21 mouse cellular contexts compared by ENCODE assay signal in the genomic region with DNA sequence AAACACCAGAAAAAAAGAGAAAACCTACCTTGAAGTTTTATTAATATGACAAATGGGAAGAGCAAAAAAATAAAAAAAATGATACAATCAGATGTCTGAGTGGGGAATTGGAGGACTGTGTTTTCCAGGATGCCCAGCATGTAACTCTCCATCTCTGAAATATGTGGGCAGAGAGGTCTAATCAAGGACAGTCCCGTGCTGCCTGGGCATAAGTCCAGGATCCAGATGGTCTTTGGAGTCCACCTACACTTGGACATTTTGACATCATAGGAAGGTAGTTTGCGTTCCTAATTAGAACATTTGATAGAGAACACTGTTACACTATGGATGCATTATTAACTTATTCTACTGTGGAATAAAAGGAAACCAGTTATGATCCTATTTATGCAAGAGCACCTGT. TPM values are rescaled to one million over a fixed set of nuclear protein-coding genes. Genes with fewer than 3 reads are reported as not detected.
A peak's percentile ranks its signal among the peaks of the same experiment; 100 is the strongest.
DNase-seq lines count a peak whose midpoint lies in the region; ATAC-seq and TF ChIP-seq lines count a peak whose summit lies in the region.
"Had no signal": no experiment of that assay in that cellular context is flagged by ENCODE, and none has a peak within 500 bp of the region (broad histone marks: within the 10 kb centered on the region; RNA-seq: fewer than 3 reads in every experiment).

No protein-coding gene starts in this region.

- no peaks in the 10 kb centered on the region for H3K27me3 ChIP-seq in hindbrain, postnatal 0 days (ENCODE audit: insufficient read depth, low read length)
- H3K27me3 ChIP-seq in hindbrain, embryonic 13.5 days, result peaks cover 21% of the 10 kb centered on the region; the same call in 1 of the 2 replicates
- no peaks in the 10 kb centered on the region for H3K27me3 ChIP-seq in midbrain, postnatal 0 days (ENCODE audit: insufficient read depth, low read length)
- peaks cover 12% of the 10 kb centered on the region; the same call in 1 of the 2 replicates for H3K27me3 ChIP-seq in midbrain, embryonic 13.5 days
- H3K27me3 ChIP-seq: forebrain, embryonic 12.5 days had no signal

- no peaks in the 10 kb centered on the region for H3K36me3 ChIP-seq in hindbrain, postnatal 0 days (ENCODE audit: insufficient read depth, low read length)
- H3K36me3 ChIP-seq in hindbrain, embryonic 13.5 days, result no peaks in the 10 kb centered on the region
- no peaks in the 10 kb centered on the region for H3K36me3 ChIP-seq in midbrain, postnatal 0 days (ENCODE audit: insufficient read depth, low read length)
- H3K36me3 ChIP-seq in midbrain, embryonic 13.5 days, result no peaks in the 10 kb centered on the region
- H3K36me3 ChIP-seq: embryonic facial prominence, embryonic 13.5 days; embryonic facial prominence, embryonic 15.5 days; forebrain, embryonic 10.5 days; forebrain, embryonic 12.5 days had no signal

- TF ChIP-seq CTCF in hindbrain, postnatal 0 days (IDR thresholded peaks at IDR 0.05; ENCODE audit: low read depth), result no peak
- TF ChIP-seq CTCF in midbrain, postnatal 0 days (IDR thresholded peaks at IDR 0.05), result no peak

- peak; percentile 44 to 52 for DNase-seq in cerebellum, postnatal 14 days
- DNase-seq in cerebellum, adult 9-11 months, result no peak
- DNase-seq in hindbrain, postnatal 0 days (ENCODE audit: low spot score), result peak; percentile 32
- DNase-seq in midbrain, postnatal 0 days (ENCODE audit: low spot score), result peak; percentile 37
- DNase-seq: adrenal gland, adult 2 months; adrenal gland, postnatal 10 days; adrenal gland, postnatal 25 days; cerebellum, adult 11-12 months; cerebellum, postnatal 36 days had no signal

- no peak for ATAC-seq in hindbrain, postnatal 0 days
- no peak for ATAC-seq in hindbrain, embryonic 13.5 days (ENCODE audit: low FRiP score)
- ATAC-seq in midbrain, postnatal 0 days (ENCODE audit: low FRiP score), result no peak
- no peak for ATAC-seq in midbrain, embryonic 13.5 days

- H3K4me3 ChIP-seq in hindbrain, postnatal 0 days (ENCODE audit: low read length), result no peak overlapping the region
- no peak overlapping the region for H3K4me3 ChIP-seq in hindbrain, embryonic 13.5 days
- no peak overlapping the region for H3K4me3 ChIP-seq in midbrain, postnatal 0 days (ENCODE audit: low read depth, low read length)
- no peak overlapping the region for H3K4me3 ChIP-seq in midbrain, embryonic 13.5 days (replicated peaks)
- H3K4me3 ChIP-seq: embryonic facial prominence, embryonic 13.5 days; embryonic facial prominence, embryonic 15.5 days; erythroblast, embryonic 14.5 days; forebrain, embryonic 10.5 days; forebrain, embryonic 12.5 days had no signal

- H3K9me3 ChIP-seq in hindbrain, postnatal 0 days (ENCODE audit: low read length), result no peaks in the 10 kb centered on the region
- no peaks in the 10 kb centered on the region for H3K9me3 ChIP-seq in hindbrain, embryonic 13.5 days
- no peaks in the 10 kb centered on the region for H3K9me3 ChIP-seq in midbrain, postnatal 0 days (ENCODE audit: low read length)
- H3K9me3 ChIP-seq in midbrain, embryonic 13.5 days, result no peaks in the 10 kb centered on the region
- H3K9me3 ChIP-seq: embryonic facial prominence, embryonic 13.5 days; embryonic facial prominence, embryonic 15.5 days; forebrain, embryonic 10.5 days; forebrain, embryonic 12.5 days had no signal

- H3K27ac ChIP-seq in hindbrain, postnatal 0 days, result no peak overlapping the region
- H3K27ac ChIP-seq in hindbrain, embryonic 13.5 days, result no peak overlapping the region
- no peak overlapping the region for H3K27ac ChIP-seq in midbrain, postnatal 0 days (ENCODE audit: low read depth, low read length)
- no peak overlapping the region for H3K27ac ChIP-seq in midbrain, embryonic 13.5 days
- H3K27ac ChIP-seq: embryonic facial prominence, embryonic 13.5 days; embryonic facial prominence, embryonic 15.5 days; forebrain, embryonic 10.5 days; forebrain, embryonic 12.5 days had no signal

- no peak overlapping the region for H3K4me2 ChIP-seq in hindbrain, postnatal 0 days (ENCODE audit: low read depth, low read length)
- no peak overlapping the region for H3K4me2 ChIP-seq in hindbrain, embryonic 13.5 days
- H3K4me2 ChIP-seq in midbrain, postnatal 0 days (ENCODE audit: low read depth, low read length, poor library complexity, severe bottlenecking), result no peak overlapping the region
- no peak overlapping the region for H3K4me2 ChIP-seq in midbrain, embryonic 13.5 days (replicated peaks)
- H3K4me2 ChIP-seq: embryonic facial prominence, embryonic 13.5 days; embryonic facial prominence, embryonic 15.5 days; forebrain, embryonic 12.5 days had no signal

- WGBS in hindbrain, postnatal 0 days, result 47% methylated on average over 2 of the region's 2 CpGs
- 69% methylated on average over 2 of the region's 2 CpGs for WGBS in hindbrain, embryonic 13.5 days
- WGBS in midbrain, postnatal 0 days, result 76% methylated on average over 2 of the region's 2 CpGs
- WGBS in midbrain, embryonic 13.5 days, result 74% methylated on average over 2 of the region's 2 CpGs

- no peaks in the 10 kb centered on the region for H3K4me1 ChIP-seq in hindbrain, postnatal 0 days (ENCODE audit: insufficient read depth, low read length)
- no peaks in the 10 kb centered on the region for H3K4me1 ChIP-seq in hindbrain, embryonic 13.5 days (replicated peaks)
- H3K4me1 ChIP-seq in midbrain, postnatal 0 days (ENCODE audit: insufficient read depth, low read length), result no peaks in the 10 kb centered on the region
- no peaks in the 10 kb centered on the region for H3K4me1 ChIP-seq in midbrain, embryonic 13.5 days (replicated peaks)
- H3K4me1 ChIP-seq: embryonic facial prominence, embryonic 13.5 days; embryonic facial prominence, embryonic 15.5 days; forebrain, embryonic 12.5 days had no signal

- H3K9ac ChIP-seq in hindbrain, postnatal 0 days (replicated peaks; ENCODE audit: low read length), result no peak overlapping the region
- no peak overlapping the region for H3K9ac ChIP-seq in hindbrain, embryonic 13.5 days
- no peak overlapping the region for H3K9ac ChIP-seq in midbrain, postnatal 0 days (replicated peaks; ENCODE audit: low read length, poor library complexity, severe bottlenecking)
- H3K9ac ChIP-seq in midbrain, embryonic 13.5 days (replicated peaks), result no peak overlapping the region
- H3K9ac ChIP-seq: embryonic facial prominence, embryonic 13.5 days; embryonic facial prominence, embryonic 15.5 days; forebrain, embryonic 12.5 days had no signal

RNA-seq across cellular contexts. Expression of gene Them7, which starts 33.3 kb away (rescaled TPM):
- total RNA-seq in hindbrain, postnatal 0 days (2014; rRNA removed), result not detected in 2 replicates
- 0.11 and 0.15 TPM in 2 replicates for polyA plus RNA-seq in hindbrain, postnatal 0 days (2015; fragmentation: Nextera tagmentation; extraction: Ambion mirVana)
- 0.23 TPM in 1 of 2 replicates, not detected in the other for polyA plus RNA-seq in hindbrain, embryonic 13.5 days (2015; fragmentation: Nextera tagmentation; extraction: Ambion mirVana)
- total RNA-seq in midbrain, postnatal 0 days (2014; rRNA removed), result not detected in 2 replicates
- not detected in 2 replicates for polyA plus RNA-seq in midbrain, postnatal 0 days (2015; fragmentation: Nextera tagmentation; extraction: Ambion mirVana)
- polyA plus RNA-seq in midbrain, embryonic 13.5 days (2015; fragmentation: Nextera tagmentation; extraction: Ambion mirVana), result not detected in 2 replicates
- total RNA-seq: ES-E14, MEL had no signal
- polyA plus RNA-seq: C2C12; erythroblast, embryonic 14.5 days; forebrain, embryonic 12.5 days; forebrain, embryonic 14.5 days; forebrain, embryonic 16.5 days had no signal
